Mouse (Mus musculus) gastrocnemius, adult 2 months (tissue): ENCODE measurements at regions not wholly inside any gene's neighbourhood (a gene's known extent, or its start where the extent isn't known, plus 50 kb on each side); places are given as distances from the start of the nearest gene placed in this dataset.

ENCODE experiments used
- DNase-seq: peaks from one replicate; pipeline ENCODE4 v3.0.0; 2022
- H3K27ac ChIP-seq: fragments of 200-600 bp; 2 replicates; pipeline ENCODE4 v1.8.1; 2022; ENCODE audit warnings: mild to moderate bottlenecking
- H3K4me3 ChIP-seq: fragments of 200-600 bp; 2 replicates; pipeline ENCODE4 v1.8.1; 2022; ENCODE audit warnings: mild to moderate bottlenecking, moderate library complexity
- CTCF ChIP-seq: fragments of 200-600 bp; IDR thresholded peaks from 2 replicates; pipeline ENCODE4 v1.8.1; 2022; ENCODE audit warnings: antibody characterized with exemption, mild to moderate bottlenecking, moderate library complexity
- intact Hi-C: fragments of 180-260 bp; cut with DNase I; formaldehyde crosslinking; loops from one replicate; pipeline ENCODE4 v1.15.1; 2025

DNA sequence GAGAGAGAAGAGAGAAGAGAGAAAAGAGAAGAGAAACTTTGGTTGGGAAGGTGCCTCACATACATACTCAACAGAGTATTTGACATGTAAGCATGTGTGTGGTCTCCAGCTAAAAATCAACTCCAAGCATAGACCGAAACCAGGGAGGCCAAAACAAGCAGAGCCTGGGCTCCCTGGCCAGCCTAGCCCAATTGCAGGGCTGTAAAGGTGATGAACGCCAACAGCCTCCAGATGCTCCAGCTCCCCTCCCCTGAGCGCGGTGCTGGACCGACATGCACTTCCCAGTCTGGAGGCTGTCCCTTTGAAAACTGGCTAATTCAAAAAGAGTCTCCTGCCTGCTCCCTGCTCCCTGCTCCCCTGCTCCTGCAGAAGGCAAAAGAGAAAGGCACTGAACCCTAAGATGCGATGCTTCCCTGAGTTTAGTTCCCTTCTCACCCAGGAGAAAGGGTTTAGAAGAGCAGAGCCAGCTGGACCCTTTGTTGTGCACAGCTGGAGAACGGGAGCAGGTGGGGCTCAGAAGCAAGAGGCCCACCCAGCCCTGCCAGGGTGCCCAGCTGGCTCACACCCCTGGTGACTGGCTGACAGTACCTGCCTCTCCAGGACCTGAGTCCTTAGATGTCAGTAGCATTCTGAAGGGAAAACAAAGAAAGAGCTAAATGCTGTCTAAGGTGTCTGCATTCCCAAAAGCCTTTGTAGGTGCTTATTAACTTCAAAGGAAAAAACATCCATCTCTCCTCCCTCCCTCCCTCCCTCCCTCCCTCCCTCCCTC, 255.2 kb upstream of the Arid1b start:
- peak; percentile 35 for DNase-seq
- H3K27ac ChIP-seq = no peak overlapping the region
- intact Hi-C loops = no loop called here
- no peak overlapping the region for H3K4me3 ChIP-seq
- TF ChIP-seq CTCF = no peak

DNA sequence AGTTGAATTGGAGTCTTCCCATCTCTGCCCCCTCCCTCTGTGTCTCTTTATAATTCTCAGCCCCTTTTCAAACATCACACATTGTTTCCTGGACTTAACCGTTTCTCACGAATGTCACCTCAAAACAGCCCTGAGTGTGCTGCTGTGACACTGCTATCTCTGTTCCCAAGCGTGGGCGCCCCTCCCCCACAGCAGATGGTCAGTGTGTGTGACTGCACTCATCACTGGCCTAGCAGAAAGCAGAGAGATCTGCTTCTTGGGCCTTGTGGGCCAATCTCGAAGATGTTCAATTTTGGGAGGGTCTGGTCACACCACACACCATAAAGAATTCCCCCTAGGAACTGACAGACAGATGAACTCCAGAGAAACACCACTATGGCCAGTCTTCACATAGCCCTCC, 253.3 kb upstream of the Arid1b start:
- DNase-seq = no peak
- no peak for TF ChIP-seq CTCF
- intact Hi-C loops = no loop called here
- Histone ChIP-seq H3K27ac (no peak overlapping the region), H3K4me3 (no peak overlapping the region)

DNA sequence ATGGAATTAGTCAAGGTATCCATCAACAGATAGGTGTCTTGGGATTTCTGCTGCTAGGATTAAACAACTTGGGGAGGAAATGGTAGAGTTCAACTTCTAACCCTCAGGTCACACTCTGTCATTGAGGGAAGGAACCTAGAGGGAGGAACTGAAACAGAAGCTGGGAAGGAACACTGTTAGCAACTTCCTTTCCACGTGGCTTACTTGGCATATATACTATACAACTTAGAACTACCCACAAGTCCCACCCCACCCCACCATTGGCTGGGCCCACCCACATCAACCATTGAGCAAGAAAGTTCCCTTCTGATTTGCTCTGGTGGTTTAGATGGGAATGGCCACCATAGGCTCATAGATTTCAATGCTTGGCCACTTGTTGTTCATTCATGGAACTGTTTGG, 251.8 kb upstream of the Arid1b start:
- no peak for TF ChIP-seq CTCF
- intact Hi-C loops = no loop called here
- no peak overlapping the region for H3K27ac ChIP-seq
- no peak for DNase-seq
- H3K4me3 ChIP-seq = no peak overlapping the region

DNA sequence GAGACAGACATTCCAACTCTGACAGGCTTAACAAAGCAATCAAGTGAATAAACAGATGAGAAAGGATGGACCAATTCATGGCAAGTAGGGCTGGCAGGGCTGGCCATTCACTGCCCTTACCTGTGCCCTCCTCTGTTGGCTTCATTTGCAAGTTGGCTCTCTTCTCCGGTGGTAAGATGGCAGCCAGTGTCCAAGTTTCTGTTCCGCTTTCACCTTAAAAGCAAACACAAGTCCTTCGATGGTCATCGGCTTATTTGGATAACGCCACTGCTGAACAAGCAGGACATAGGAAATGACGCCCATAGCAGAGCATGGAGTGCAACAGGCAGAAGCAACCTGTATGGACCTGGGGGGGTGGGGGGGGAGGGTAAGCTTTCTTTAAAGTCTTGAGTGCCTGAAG, 231.2 kb upstream of the Arid1b start:
- Histone ChIP-seq H3K27ac (no peak overlapping the region), H3K4me3 (no peak overlapping the region)
- no peak for DNase-seq
- no peak for TF ChIP-seq CTCF
- intact Hi-C loops = no loop called here

DNA sequence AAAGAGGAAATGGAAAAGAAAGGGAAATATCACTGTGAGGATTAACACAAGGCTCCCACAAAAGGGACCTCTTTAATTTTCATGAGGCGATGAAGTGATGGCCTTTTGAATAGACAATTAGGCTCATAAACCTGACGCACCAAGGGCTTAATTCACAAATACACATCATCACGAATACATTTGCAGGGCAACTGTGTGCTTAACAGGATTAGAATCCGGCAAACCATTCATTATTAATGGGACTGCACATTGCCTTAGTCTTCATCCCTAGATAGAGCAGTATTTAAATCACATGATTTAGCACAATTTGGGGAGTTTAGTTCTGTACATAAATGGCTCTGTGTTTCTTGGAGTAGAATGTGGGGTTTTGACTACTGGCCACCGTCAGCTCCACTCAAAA, 228.4 kb upstream of the Arid1b start:
- intact Hi-C loops = no loop called here
- H3K27ac ChIP-seq = no peak overlapping the region
- DNase-seq = no peak
- H3K4me3 ChIP-seq = no peak overlapping the region
- TF ChIP-seq CTCF = no peak

DNA sequence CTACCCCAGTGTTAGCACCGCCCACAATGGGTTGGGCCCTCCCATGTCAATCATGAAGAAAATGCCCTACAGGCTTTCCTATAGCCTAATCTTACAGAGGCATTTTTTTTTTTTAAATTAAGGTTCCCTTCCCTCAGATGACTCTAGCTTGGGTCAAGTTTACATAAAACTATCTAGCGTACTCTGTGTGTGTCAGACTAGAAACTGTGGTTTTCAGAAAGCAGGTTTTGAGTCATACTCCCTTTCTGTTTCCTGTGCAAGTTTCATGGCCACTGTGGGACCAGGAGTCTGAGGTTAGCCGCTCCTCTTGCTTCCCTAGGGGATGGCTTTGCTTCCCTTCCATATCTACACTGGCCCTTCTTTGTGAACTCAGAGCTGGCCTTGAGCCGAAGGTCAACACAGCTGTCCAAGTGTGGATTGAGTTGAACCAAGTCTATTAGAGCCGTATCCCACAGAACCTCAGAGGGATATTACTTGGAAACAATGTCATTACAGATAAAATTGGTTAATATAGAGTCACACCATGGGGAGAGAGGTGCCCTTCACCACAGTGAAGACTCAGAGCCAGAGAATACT, 226.1 kb upstream of the Arid1b start:
- TF ChIP-seq CTCF = no peak
- intact Hi-C loops = no loop called here
- no peak overlapping the region for H3K27ac ChIP-seq
- H3K4me3 ChIP-seq = no peak overlapping the region
- no peak for DNase-seq

DNA sequence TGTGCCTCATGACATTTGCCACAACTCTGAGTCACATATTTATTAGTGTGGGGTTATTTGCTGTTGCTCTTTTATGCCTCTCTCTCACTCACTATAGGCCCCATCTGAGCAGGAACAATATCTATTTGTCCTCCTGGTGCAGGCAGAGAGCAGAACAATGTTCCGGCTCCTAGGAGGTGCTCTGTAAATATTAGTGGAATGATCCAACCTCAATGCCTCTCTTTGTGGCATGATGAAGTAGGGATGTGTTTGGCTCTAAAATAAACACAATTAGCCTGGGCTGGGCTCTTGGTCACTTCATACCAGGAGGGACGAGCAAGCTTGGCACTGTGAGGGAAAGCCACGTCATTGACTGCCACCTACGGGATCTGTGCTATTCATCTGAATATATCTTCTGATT, 224.8 kb upstream of the Arid1b start:
- intact Hi-C loops = no loop called here
- Histone ChIP-seq H3K4me3 (no peak overlapping the region), H3K27ac (0 out of 2 replicates have a peak overlapping the region, but pooled peaks have one; percentile 28)
- DNase-seq = no peak
- TF ChIP-seq CTCF = no peak

DNA sequence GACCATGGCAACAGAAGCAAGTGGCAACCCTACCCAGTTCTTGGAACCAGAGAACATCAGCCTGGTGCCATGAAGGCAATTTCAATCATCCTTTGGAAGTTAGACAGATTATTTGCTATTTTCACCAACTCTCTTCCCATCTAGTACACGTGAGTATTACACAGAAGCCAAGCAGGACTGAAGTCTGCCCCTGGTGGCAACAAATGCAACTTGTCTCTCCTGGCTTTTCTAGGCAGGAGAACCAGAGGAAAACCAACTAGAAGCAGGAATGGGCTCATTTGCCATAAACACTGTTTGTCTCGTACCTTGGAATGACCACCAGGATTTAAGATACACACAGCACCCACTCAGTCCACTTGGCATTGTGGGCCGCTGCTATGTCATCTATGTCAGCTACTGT, 224.1 kb upstream of the Arid1b start:
- peak; percentile 41 for TF ChIP-seq CTCF
- H3K27ac ChIP-seq = no peak overlapping the region
- no peak for DNase-seq
- H3K4me3 ChIP-seq = no peak overlapping the region
- intact Hi-C loops = loop anchor here (10.0 kb wide), 1 partner anchor 1195 kb away; no protein-coding TSS in a partner anchor

DNA sequence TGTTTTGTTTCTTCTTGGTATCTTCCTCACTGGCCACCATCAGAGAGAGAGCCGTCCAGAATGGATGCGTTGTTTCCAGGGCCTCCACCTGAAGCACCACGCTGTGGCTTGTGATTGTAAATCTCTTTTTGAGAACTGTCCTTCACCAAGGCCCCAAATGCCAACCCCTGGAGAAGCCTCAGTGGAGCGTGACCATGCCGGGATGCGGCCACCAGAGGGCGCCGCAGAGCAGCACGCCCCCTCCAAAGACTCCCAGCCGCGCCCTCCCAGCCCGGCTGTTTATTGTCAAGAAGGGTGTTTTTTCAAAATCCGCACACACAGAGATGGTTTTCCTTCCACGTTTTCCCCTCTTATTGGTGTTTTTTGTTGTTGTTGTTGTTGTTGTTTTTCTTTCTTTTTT, 216.0 kb upstream of the Arid1b start:
- TF ChIP-seq CTCF = peak; percentile 98; the same call in 1 of the 2 replicates
- Histone ChIP-seq H3K27ac (no peak overlapping the region), H3K4me3 (0 out of 2 replicates have a peak overlapping the region, but pooled peaks have one; percentile 30)
- intact Hi-C loops = loop anchor here (2.0 to 10.0 kb wide), 5 partner anchors 89 to 1203 kb away; no protein-coding TSS in a partner anchor
- peak; percentile 80 for DNase-seq

DNA sequence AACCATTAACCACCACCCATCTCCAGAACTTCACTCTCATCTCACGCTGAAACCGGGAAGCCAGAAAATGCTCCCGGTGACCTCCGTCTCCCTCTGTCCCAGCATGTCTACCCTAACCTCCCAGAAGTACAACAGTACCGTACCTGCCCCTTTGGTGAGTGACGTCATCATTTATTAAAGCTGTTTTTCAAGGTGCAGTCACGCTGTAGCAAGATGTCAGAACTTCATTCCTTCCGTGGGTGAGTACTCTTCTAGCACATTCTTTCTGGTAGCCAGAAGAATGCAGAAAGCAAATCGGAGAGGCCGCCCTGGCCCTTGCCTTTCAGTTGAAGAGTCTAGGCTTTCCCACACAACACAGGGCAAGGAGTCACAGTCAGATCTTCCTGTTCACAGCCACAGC, 215.1 kb upstream of the Arid1b start:
- no peak for DNase-seq
- TF ChIP-seq CTCF = no peak
- Histone ChIP-seq H3K4me3 (no peak overlapping the region), H3K27ac (no peak overlapping the region)
- intact Hi-C loops = loop anchor here (2.0 to 10.0 kb wide), 5 partner anchors 88 to 1204 kb away; no protein-coding TSS in a partner anchor

DNA sequence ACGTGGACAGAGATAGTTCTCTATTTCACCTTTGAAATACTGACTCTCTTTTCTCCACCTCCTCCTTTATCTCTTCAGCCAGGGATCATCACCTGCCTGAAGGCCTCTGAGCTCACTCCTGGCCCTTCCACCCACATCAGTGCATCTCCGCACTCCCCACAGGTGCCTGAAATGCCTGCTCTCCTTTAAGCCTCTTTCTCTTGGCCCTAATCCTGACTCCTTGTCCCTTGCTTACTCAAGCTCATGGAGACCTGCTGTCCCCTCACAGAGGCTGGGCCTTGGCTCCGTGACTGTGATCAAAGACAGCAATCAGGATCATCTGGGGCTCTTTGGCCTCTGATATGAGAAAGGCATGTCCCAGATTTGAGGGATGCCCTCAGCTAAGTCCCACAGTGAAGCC, 212.5 kb upstream of the Arid1b start:
- no peak for DNase-seq
- no peak overlapping the region for H3K27ac ChIP-seq
- intact Hi-C loops = loop anchor here (5.0 to 10.0 kb wide), 2 partner anchors 211 to 403 kb away; partner anchors contain the start of gene Arid1b
- H3K4me3 ChIP-seq = no peak overlapping the region
- TF ChIP-seq CTCF = no peak

DNA sequence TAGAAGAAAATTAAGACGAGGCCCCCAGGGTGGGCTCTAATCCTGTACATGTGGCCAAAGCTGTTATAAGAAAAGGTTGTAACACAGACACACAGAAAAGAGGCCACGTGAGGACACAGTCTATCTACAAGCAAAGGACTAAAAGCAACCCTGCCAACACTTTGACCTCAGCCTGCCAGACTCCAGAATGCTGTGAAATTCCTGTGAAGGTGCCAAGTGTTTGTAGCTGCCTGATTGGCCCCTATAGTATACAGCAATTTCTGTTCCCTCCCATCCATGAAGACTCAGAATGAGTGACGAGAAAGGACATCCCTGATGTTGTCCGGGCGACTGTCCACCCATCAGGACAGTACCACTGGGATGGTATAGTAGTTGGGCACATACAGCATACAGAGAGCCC, 209.8 kb upstream of the Arid1b start:
- DNase-seq = no peak
- H3K27ac ChIP-seq = peak overlapping the region; percentile 91
- no peak for TF ChIP-seq CTCF
- intact Hi-C loops = loop anchor here (5.0 to 10.0 kb wide), 2 partner anchors 208 to 401 kb away; partner anchors contain the start of gene Arid1b
- H3K4me3 ChIP-seq = no peak overlapping the region

DNA sequence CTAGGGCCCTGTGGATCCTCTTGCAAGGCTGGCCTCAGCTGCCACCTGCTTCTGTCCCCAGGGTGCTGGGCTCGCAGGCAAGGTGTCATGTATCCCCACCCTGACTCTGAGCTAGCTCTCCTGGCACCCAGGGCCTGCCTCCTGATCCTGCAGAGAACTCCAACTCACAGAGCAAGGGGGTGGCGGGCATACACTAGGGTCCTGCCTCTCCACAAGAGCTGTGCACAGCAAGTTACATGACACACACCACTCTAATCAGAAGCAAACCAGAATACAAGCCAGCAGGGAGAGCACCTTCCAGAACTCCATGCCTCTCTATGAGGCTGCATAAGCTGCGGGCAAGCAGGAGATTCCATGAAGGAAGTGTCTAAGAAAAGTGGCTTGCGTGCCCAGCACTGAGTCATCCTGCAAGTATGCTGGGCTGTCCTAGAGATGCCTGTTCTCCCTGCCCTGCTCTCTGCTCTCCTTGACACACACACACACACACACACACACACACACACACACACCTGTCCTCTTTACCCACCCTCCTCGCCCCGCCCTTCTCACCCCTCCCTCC, 208.8 kb upstream of the Arid1b start:
- DNase-seq = peak; percentile 91

More for the DNA sequence above, 208.8 kb upstream of the Arid1b start:
- intact Hi-C loops = loop anchor here (10.0 kb wide), 1 partner anchor 399 kb away; no protein-coding TSS in a partner anchor
- Histone ChIP-seq H3K4me3 (peak overlapping the region; percentile 15), H3K27ac (peak overlapping the region; percentile 91)
- TF ChIP-seq CTCF = no peak
